Mouse (Mus musculus) urinary bladder, adult 18-20 months (tissue): ENCODE results near the gene Sqstm1.

ENCODE experiments used
- DNase-seq, 2 experiments: peaks; one replicate each; pipeline ENCODE4 v3.0.0; 2022; ENCODE audit warnings: low spot score in 2 of 2, mixed read lengths in 2 of 2

The Sqstm1 gene

GRCm38 (mm10) chr11:50230481-50231304, 20.1 kb upstream of the Sqstm1 start:
- DNase-seq: no peak

DNA sequence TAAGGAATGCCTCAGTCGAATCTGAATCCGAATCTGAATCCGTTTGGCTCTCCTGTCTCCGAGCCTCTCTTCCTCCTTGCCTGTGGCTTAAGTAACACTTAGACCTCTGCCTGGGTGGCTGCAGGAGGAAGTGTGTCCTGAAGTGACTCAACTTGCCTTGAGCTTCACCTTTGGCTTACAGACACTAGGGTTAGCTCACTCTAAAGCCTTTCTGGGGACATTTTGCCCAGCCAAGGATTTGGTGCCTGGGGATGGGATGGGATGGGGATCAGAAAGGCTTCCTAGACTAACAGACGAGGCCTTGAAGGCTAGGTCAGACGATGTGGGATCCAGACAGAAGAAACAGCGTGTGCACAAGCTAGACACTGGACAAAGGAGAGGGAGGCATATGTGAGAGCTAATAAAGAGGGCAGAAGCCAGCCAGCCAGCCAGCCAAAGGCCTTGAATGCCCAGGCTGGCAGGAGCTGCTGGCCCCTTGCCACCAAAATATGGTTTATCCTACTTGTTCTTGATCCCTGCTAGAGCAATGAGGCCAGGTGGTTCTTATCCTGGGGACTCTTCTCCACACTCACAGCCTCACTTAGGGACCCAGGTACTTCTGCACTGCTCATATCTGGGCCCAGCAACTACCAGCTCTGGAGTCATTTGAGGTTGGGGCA, 18.8 kb upstream of the Sqstm1 start:
- no peak for DNase-seq

- no peak for DNase-seq
These were observed 18.1 kb upstream of the Sqstm1 start for GRCm38 (mm10) chr11:50228772-50229171.

- DNase-seq: no peak
These were observed 17.1 kb upstream of the Sqstm1 start for GRCm38 (mm10) chr11:50227736-50228135.

DNA sequence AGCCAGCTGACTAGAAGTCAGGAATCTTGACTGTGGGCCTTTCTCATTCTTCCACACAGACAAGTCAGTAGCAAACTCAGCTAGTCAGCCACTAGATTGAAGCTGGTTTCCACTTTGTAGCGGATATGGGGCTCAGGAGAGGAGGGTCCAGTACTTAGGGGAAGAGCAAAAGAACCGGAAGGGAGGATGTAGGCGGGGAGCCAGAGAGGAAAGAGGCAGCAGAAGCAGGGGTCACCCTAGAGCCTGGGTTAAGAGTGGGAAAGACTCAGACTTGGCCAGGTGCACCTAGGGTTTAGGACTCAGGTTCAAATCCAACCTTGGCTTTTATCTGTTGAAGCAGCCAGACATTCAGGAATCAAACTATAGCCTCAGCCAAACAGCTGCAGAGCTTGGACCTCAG, 16.6 kb upstream of the Sqstm1 start:
- no peak for DNase-seq

DNA sequence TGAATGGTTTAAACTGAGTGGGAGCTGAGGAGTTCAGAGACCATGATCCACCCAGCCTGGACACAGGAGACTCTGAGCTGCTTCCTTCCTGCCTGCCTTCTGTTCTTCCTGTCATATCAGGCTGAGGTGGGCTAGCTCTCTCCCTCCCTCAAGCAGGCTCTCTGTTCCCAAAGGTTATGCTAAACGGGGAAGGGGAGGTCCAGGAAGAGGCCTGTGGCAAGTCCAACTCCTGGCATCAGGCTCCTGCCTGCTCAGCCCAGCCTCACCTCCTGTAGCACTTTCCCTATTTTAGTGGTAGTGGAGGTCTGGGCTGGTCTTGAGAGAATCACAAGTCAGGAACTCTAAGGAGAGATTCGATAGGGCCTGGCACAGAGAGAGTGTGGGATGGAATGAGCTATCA, 15.8 kb upstream of the Sqstm1 start:
- no peak for DNase-seq

DNA sequence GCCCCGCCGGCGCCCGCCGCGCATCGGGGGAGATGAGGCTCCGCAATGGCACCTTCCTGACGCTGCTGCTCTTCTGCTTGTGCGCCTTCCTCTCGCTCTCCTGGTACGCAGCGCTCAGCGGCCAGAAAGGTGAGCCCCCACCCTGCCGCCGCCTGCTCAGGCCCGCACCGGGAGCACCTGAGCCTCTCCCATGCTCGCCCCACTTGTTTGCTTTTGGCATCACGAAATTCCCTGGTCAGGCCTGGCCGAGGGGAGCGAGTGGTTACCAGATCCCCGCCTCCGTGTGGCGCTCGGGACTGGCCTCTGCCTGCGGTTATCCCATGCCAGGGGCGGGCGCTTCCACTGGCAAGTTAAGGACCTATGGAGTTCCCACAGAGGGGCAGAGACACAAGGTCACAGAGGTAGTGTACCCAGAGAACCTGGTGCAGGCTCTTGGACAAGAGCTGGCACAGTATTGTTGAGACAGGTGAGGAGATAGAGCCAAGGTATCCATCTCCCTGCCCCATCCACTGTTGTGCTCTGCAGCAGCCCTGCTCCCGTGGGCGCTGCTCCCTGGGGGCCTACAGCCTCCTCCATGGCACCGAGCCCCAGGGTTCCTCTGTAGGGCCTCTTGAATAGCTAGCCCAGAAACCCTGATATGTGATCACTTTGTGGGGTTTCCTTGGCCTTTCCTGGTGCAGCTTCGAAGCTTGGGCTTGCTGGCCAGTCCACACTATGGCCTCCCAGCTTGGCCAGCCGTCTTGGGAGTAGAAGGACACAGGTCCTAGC, 15.2 kb upstream of the Sqstm1 start:
- DNase-seq: peak; percentile 43 to 58

DNA sequence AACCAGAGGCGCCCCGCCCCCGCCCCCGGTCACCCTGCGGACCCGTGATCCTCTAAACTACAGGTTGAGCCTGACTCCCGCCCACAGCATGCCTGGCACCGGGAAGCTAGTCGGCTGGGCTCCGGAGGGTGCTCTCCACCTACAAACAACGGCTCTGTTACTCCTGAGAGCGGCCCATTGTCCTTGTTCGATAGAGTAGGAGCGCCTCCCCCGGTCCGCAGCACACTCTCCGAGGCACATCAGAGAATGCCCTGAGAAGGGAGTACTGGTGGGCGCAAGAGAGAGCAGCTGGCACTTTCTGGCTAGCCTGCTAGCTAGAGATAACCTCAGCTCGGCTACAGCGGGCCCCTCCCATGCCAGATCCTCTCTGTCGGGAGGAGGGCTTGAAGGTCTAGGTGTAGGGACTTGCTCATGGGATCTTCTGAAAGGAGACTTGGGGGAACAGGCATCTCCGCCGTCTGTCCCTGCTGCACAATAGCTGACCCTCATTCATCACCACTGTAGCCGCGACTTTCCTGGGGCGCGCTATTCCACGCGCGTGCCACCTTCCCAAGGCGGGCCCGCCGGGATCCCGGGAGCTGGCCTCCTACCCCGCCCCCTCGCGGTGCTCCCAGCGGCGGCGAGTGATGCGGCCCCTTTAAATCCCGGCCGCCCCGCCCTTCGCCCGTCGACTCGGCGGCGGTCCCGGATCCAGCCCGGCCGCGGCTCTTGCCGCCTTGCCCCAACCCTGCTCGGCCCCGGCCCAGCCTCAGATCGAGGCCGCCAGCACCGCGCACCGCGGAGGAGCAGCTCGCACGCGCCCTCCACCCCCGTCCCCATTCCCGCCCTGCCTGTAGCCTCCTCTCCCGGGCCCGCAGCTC, 14.3 kb upstream of the Sqstm1 start:
- peak; percentile 85 to 87 for DNase-seq

- no peak for DNase-seq
These were observed 13.4 kb upstream of the Sqstm1 start for GRCm38 (mm10) chr11:50223783-50224662.

DNA sequence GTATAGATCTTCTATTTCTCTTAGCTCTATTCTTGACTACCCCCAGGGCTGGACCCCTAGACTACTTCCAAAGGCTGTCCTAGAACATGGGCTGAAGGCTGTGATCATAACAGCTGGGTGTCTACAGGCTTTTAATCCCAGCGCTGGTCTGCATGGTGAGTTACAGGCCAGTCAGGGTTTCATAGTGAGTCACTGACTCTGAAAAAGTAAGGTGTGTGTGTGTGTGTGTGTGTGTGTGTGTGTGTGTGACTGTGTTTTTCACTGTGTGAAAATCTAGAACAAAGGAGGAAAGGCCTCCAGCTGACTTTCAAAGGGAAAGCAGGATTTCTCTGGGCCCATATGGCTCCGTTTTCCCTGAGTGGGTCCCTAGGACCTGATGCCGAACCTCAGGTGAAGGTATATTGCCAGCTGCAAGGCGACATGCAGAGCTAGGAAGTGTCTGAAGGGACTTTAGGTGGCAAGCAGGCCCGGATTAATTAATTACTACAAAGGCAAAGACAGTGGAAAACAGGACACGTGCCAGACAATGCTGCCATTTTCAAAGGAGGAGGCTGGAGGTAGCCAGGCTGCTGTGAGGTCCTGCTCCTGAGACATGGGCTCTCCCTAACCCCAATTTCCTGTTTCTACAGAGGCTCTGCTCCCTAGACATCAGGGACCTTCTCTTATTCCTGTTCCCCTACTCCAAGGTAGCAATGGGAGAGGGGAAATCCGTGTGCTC, 12.1 kb upstream of the Sqstm1 start:
- DNase-seq: no peak

GRCm38 (mm10) chr11:50219833-50220232, 9.2 kb upstream of the Sqstm1 start:
- no peak for DNase-seq

GRCm38 (mm10) chr11:50217811-50218210, 7.2 kb upstream of the Sqstm1 start:
- DNase-seq: no peak

DNA sequence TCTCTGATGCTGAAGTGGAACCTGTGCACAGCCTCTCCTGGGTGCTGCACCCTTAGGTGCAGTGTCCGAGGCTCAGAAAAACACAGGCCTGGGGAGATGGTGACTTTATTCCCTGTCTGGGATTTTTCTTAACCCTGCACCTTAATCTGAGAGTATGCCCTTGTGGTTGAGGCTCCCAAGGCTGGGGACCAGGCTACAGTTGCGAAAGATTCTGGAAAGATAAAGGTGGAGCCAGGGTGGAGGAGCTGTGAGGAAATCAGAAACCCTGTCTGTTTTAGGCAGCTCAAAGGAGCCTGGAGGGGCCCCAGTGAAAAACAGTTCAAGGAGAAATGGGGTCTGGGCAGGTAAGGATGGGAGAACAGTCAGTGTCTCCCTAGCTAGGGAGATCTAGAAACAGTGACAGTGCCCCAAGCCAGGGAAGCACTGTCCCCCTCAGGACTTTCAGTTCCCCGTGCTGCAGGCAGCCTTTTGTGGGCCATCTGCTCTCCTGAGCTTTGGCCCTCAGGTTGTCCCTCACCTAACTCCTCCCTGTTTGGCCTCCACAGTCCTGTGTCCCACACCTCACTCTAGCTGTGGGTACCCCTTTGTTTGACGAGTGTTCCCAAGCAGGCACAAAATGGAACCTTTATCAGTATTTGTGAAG, 6.2 kb upstream of the Sqstm1 start:
- DNase-seq: no peak

GRCm38 (mm10) chr11:50215633-50216032, 5.0 kb upstream of the Sqstm1 start:
- DNase-seq: no peak

GRCm38 (mm10) chr11:50214631-50215030, 4.0 kb upstream of the Sqstm1 start:
- DNase-seq: no peak

- peak; percentile 83 to 88 for DNase-seq
These were observed 2.5 kb upstream of the Sqstm1 start for GRCm38 (mm10) chr11:50212848-50213758.

GRCm38 (mm10) chr11:50212060-50212739, 1.6 kb upstream of the Sqstm1 start:
- DNase-seq: no peak
